Mouse (Mus musculus) kidney, postnatal 0 days (tissue): ENCODE measurements around the gene Dpysl4. TPM values are rescaled to one million over a fixed set of nuclear protein-coding genes. Genes with fewer than 3 reads are reported as not detected.
A peak's percentile ranks its signal among the peaks of the same experiment; 100 is the strongest.

Experiments
- ATAC-seq: fragments of 200-750 bp; cut with Nextera tagmentation; replicated peaks from 2 replicates; pipeline ENCODE4 v1.8.0; 2017; ENCODE audit warnings: low read depth, moderate number of reproducible peaks, moderate TSS enrichment, moderate library complexity; ENCODE audit not compliant: low FRiP score
- DNase-seq: peaks from one replicate; pipeline ENCODE4 v3.0.0-alpha.2; 2016; ENCODE audit warnings: low spot score
- H3K27ac ChIP-seq: fragments of 300-500 bp; sonication (generic); 2 replicates; pipeline ENCODE4 v1.5.1; 2014; ENCODE audit warnings: mild to moderate bottlenecking
- H3K27me3 ChIP-seq: fragments of 300-500 bp; sonication (generic); 2 replicates; pipeline ENCODE4 v1.6.1; 2014; ENCODE audit warnings: low read length, mixed read lengths; ENCODE audit not compliant: insufficient read depth
- H3K36me3 ChIP-seq: fragments of 300-500 bp; sonication (generic); 2 replicates; pipeline ENCODE4 v1.6.1; 2014; ENCODE audit warnings: low read length, mixed read lengths; ENCODE audit not compliant: insufficient read depth
- H3K4me1 ChIP-seq: fragments of 300-500 bp; sonication (generic); replicated peaks from 2 replicates; pipeline ENCODE4 v1.6.1; 2014; ENCODE audit warnings: antibody characterized with exemption, low read length, mixed read lengths; ENCODE audit not compliant: insufficient read depth
- H3K4me2 ChIP-seq: fragments of 300-500 bp; sonication (generic); 2 replicates; pipeline ENCODE4 v1.6.1; 2014; ENCODE audit warnings: mild to moderate bottlenecking, low read length, moderate library complexity, mixed read lengths
- H3K4me3 ChIP-seq: fragments of 300-500 bp; sonication (generic); replicated peaks from 2 replicates; pipeline ENCODE4 v1.5.1; 2014; ENCODE audit warnings: low read depth, low read length
- H3K9ac ChIP-seq: fragments of 300-500 bp; sonication (generic); 2 replicates; pipeline ENCODE4 v1.6.1; 2014; ENCODE audit warnings: low read depth, low read length
- H3K9me3 ChIP-seq: fragments of 300-500 bp; sonication (generic); replicated peaks from 2 replicates; pipeline ENCODE4 v1.6.1; 2016; ENCODE audit warnings: low read length, inconsistent platforms, mixed read lengths
- CTCF ChIP-seq: IDR thresholded peaks from 2 replicates; pipeline ENCODE4 v1.5.1; 2016; ENCODE audit warnings: antibody characterized with exemption, low read depth, mild to moderate bottlenecking, moderate library complexity
- WGBS: fragments of 180-500 bp; shearing (Covaris S2); extraction: QIAGEN DNeasy Blood & Tissue Kit; methylation state at CpG from one replicate; pipeline ENCODE4 v1.1.7; 2014; 5-methylcytosine and 5-hydroxymethylcytosine counted together
- polyA plus RNA-seq: library from polyadenylated mRNA; unstranded; fragments of >200 nt; fragmentation: Nextera tagmentation; extraction: Ambion mirVana; gene quantifications from 2 replicates; pipeline ENCODE4 v1.2.1, GENCODE M21; 2015

Gene Dpysl4
- polyA plus RNA-seq, 1 experiment from 2014 or later = 7.5 TPM

DNA sequence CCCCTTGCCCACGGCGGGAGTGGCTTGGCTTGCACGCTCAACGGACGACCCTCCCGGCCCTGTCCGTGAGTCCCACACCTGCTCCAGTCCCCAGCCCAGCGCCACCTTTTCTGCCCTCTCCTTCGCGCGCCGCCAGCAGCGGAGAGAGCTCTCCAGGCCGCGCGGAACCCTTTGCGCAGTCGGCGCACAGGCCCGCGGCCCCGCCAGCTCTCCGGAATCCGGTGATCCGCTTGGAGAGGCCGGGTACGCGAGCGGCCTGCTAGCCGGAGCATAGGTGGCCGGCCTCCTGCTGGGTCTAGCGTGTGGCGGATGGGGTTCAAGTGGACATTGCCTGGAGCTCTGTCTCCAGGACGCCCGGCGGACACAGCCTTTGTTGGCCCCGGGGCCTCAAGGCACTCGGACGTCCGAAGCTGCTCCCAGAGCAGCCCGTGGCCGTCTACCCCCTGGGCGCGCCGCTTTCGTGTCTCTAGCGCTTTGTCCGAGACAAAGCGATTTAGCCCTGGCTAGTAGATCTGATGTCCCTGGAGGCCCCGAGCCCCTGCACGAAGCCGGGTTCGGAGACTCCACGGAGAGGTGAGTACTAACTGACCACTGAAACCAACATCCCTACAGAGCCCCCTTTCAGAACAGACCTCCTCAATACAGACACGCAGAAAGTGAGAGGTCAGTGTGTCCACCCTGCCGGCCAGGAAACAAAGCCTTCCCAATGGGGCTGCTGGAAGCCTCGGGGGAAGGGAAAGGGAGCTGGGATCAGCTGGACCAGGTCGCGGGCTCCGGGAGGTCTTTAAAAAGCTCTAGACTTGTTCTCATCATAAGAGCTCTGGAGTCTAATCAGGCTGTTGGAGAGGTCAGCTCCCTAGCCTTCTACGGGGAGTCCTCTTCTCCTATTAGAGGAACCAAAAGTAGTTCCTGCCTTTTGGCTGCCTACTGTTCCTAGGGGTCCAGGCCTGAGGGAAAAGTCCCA is 676 bp downstream of the Dpysl4 start:
- H3K9me3 ChIP-seq = no peaks in the 10 kb centered on the region
- peak; percentile 46 for ATAC-seq
- no peak overlapping the region for H3K27ac ChIP-seq
- WGBS = 2% methylated on average over 61 of the region's 61 CpGs
- peak overlapping the region; percentile 54 for H3K4me3 ChIP-seq
- peaks cover 16% of the 10 kb centered on the region for H3K27me3 ChIP-seq
- no peaks in the 10 kb centered on the region for H3K36me3 ChIP-seq
- H3K4me1 ChIP-seq = peaks cover 8% of the 10 kb centered on the region; the same call in 1 of the 2 replicates
- TF ChIP-seq CTCF = no peak
- peak overlapping the region; percentile 88 for H3K4me2 ChIP-seq
- H3K9ac ChIP-seq = peak overlapping the region; percentile 54
- DNase-seq = peak; percentile 37

DNA sequence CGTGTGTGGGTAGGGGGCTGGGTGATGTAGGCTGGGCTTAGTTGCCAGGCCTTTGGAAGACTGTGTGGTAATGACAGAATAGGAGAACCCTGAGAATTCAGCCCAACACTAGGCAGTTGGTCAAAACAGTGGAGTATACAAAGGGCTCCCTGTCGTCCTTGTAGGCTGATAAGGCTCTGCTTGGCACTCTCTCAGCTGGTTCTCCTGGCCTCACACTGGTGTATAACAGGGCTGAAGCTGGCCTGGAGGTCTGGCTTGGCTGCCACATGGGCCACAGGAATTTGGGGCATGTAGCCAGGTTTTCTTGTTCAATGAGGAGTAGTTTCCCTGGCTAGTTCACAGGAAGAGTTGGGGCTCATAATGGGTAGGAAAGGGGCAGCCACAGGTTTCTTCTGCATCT is 2.0 kb downstream of the Dpysl4 start:
- H3K36me3 ChIP-seq = no peaks in the 10 kb centered on the region
- no peak overlapping the region for H3K4me3 ChIP-seq
- TF ChIP-seq CTCF = no peak
- peaks cover 8% of the 10 kb centered on the region; the same call in 1 of the 2 replicates for H3K4me1 ChIP-seq
- no peak for ATAC-seq
- no peaks in the 10 kb centered on the region for H3K9me3 ChIP-seq
- peaks cover 16% of the 10 kb centered on the region for H3K27me3 ChIP-seq
- 88% methylated on average over 2 of the region's 2 CpGs for WGBS
- no peak overlapping the region for H3K9ac ChIP-seq
- no peak overlapping the region for H3K27ac ChIP-seq
- DNase-seq = no peak
- H3K4me2 ChIP-seq = no peak overlapping the region

DNA sequence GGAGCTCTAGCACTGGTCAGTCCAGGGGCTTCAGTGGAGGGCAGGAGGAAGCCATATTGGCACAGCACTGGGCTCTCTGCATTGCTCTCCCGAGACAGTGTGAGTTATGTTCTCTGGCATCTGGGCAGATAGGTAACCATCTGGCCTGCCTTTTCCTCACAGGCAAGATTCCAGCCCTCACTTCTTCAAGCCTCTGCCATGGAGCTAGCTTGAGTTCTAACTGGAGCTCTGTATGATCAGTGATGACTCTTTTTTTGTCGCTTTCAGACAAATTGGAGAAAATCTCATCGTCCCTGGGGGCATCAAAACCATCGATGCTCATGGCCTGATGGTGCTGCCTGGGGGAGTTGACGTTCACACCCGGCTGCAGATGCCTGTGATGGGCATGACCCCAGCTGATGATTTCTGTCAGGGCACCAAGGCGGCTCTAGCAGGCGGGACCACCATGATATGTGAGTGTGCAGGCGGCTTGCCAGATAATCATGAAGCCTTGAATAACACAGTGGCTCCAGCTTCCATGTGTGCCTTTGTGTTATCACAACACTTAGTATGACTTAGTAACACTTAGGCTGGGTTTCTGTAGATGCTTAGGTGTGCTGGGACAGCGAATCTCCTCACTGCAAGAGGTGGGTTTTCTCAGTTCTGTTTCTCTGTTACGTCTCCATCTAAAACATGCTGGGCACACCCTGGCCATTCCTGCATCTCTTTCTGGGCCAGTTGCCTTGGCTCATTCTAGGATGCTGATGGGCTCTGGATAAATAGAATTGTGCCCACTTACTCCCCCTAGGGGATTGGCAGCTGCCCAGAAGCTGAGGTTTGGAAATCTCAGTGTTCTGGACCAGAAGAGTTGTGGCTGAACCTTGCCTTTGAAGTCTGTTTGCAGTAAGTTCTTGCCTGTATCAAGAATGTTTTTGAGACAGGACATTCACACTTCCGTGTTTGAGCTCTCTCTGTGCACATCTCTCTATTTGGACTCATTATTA is 4.4 kb downstream of the Dpysl4 start:
- H3K4me3 ChIP-seq = no peak overlapping the region
- H3K27ac ChIP-seq = no peak overlapping the region
- no peaks in the 10 kb centered on the region for H3K9me3 ChIP-seq
- no peak for TF ChIP-seq CTCF
- peaks cover 8% of the 10 kb centered on the region; the same call in 1 of the 2 replicates for H3K4me1 ChIP-seq
- H3K27me3 ChIP-seq = peaks cover 15% of the 10 kb centered on the region
- no peak overlapping the region for H3K4me2 ChIP-seq
- no peak for DNase-seq
- no peak for ATAC-seq
- no peak overlapping the region for H3K9ac ChIP-seq
- H3K36me3 ChIP-seq = no peaks in the 10 kb centered on the region
- WGBS = 71% methylated on average over 12 of the region's 12 CpGs

DNA sequence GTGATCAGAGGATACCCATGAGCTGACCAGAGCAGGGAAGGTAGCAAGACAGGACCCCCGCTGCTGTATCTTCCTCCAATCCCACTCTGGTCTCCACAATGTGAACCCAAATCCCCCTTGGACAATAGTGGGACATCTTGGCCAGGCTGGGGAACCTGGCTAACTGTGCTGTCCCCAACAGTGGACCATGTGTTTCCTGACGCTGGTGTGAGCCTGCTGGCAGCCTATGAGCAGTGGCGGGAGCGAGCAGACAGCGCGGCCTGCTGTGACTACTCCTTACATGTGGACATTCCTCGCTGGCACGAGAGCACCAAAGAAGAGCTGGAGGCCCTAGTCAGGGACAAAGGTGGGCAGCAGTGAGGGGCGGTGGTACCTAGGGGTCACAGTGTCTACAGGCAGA is 5.9 kb downstream of the Dpysl4 start:
- no peak overlapping the region for H3K27ac ChIP-seq
- no peaks in the 10 kb centered on the region for H3K9me3 ChIP-seq
- WGBS = 89% methylated on average over 9 of the region's 9 CpGs
- peaks cover 5% of the 10 kb centered on the region; the same call in 1 of the 2 replicates for H3K27me3 ChIP-seq
- H3K4me2 ChIP-seq = no peak overlapping the region
- no peaks in the 10 kb centered on the region for H3K36me3 ChIP-seq
- TF ChIP-seq CTCF = no peak
- DNase-seq = no peak
- ATAC-seq = no peak
- H3K4me3 ChIP-seq = no peak overlapping the region
- H3K4me1 ChIP-seq = 0 out of 2 replicates have a peak, but pooled peaks cover under 1% of the 10 kb centered on the region
- no peak overlapping the region for H3K9ac ChIP-seq

DNA sequence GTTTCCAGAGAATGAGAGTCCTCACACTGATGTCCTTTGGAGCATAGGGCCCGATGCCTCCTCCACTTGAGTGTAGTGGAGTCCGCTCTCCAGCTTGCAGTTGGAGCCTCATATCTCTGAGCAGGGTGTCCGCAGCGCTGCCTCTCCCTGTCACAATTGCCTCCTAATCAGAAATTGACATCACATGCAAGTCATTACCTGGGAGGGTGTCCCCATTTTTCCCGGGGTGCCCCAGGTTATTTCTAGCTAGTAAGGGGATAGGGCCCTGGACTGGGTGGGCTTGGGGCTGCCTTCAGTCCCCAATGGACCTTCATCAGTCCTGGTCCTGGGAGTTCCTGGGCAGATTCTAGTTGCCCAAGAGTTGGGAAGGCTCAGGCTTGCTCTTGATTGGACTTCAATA is 6.9 kb downstream of the Dpysl4 start:
- TF ChIP-seq CTCF = no peak
- DNase-seq (no peak), ATAC-seq (no peak)

DNA sequence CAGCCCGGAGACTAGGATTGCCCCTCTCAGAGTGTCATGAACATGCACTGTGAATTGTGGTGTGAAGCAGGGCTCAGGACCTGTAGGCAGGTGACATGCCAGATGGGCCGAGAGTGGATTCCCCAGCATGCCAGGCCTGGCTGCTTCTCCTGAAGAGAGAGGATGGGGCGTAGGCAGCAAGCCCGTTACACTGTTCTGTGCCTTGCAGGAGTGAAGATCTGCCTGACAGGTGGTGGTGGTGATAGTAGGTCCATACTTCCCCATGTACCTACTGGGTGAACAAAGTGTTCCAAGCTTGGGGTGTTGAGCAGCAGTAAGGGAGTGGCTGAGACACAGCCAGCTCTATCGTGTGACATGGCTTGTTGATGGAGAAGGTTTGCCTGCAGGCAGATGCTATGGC is 7.3 kb downstream of the Dpysl4 start:
- no peak for TF ChIP-seq CTCF
- 88% methylated on average over 5 of the region's 5 CpGs for WGBS
- H3K4me3 ChIP-seq = no peak overlapping the region
- no peaks in the 10 kb centered on the region for H3K36me3 ChIP-seq
- no peak overlapping the region for H3K9ac ChIP-seq
- H3K27ac ChIP-seq = no peak overlapping the region
- no peak for DNase-seq
- no peaks in the 10 kb centered on the region for H3K4me1 ChIP-seq
- no peak overlapping the region for H3K4me2 ChIP-seq
- no peaks in the 10 kb centered on the region for H3K9me3 ChIP-seq
- ATAC-seq = no peak
- H3K27me3 ChIP-seq = no peaks in the 10 kb centered on the region

More for the DNA sequence above, 6.9 kb downstream of the Dpysl4 start:
- H3K9me3 ChIP-seq = no peaks in the 10 kb centered on the region
- no peaks in the 10 kb centered on the region for H3K4me1 ChIP-seq
- H3K9ac ChIP-seq = no peak overlapping the region
- 96% methylated on average over 5 of the region's 5 CpGs for WGBS
- H3K27ac ChIP-seq = no peak overlapping the region
- no peak overlapping the region for H3K4me3 ChIP-seq
- no peaks in the 10 kb centered on the region for H3K27me3 ChIP-seq
- no peak overlapping the region for H3K4me2 ChIP-seq
- no peaks in the 10 kb centered on the region for H3K36me3 ChIP-seq
